21 mouse cellular contexts compared by ENCODE assay signal in genomic region chr12:104626054-104626453, GRCm38 (mm10).
DNase-seq lines count a peak whose midpoint lies in the region; ATAC-seq and TF ChIP-seq lines count a peak whose summit lies in the region.
"Had no signal": no experiment of that assay in that cellular context is flagged by ENCODE, and none has a peak within 500 bp of the region (broad histone marks: within the 10 kb centered on the region; RNA-seq: fewer than 3 reads in every experiment).

No protein-coding gene starts in this region.

- no peaks in the 10 kb centered on the region for H3K36me3 ChIP-seq in embryonic facial prominence, embryonic 13.5 days
- H3K36me3 ChIP-seq in embryonic facial prominence, embryonic 10.5 days (replicated peaks) = no peaks in the 10 kb centered on the region
- H3K36me3 ChIP-seq in embryonic facial prominence, embryonic 14.5 days (ENCODE audit: control insufficient read depth, insufficient read depth, low read length) = no peaks in the 10 kb centered on the region
- no peaks in the 10 kb centered on the region for H3K36me3 ChIP-seq in limb, embryonic 10.5 days
- H3K36me3 ChIP-seq in liver, postnatal 0 days (replicated peaks; ENCODE audit: insufficient read depth, low read length) = no peaks in the 10 kb centered on the region
- H3K36me3 ChIP-seq: forebrain, embryonic 15.5 days; G1E had no signal

- no peak for TF ChIP-seq CTCF in liver, postnatal 0 days (IDR thresholded peaks at IDR 0.05; ENCODE audit: low read depth)

- peaks cover 13% of the 10 kb centered on the region for H3K4me1 ChIP-seq in embryonic facial prominence, embryonic 13.5 days
- peaks cover 21% of the 10 kb centered on the region for H3K4me1 ChIP-seq in embryonic facial prominence, embryonic 10.5 days
- H3K4me1 ChIP-seq in embryonic facial prominence, embryonic 14.5 days (ENCODE audit: control insufficient read depth, insufficient read depth, low read length) = no peaks in the 10 kb centered on the region
- peaks cover 36% of the 10 kb centered on the region for H3K4me1 ChIP-seq in limb, embryonic 10.5 days
- H3K4me1 ChIP-seq in liver, postnatal 0 days (ENCODE audit: insufficient read depth) = no peaks in the 10 kb centered on the region
- H3K4me1 ChIP-seq: forebrain, embryonic 15.5 days had no signal

- no peak overlapping the region for H3K27ac ChIP-seq in embryonic facial prominence, embryonic 13.5 days
- no peak overlapping the region; the same call in 1 of the 2 replicates for H3K27ac ChIP-seq in embryonic facial prominence, embryonic 10.5 days (replicated peaks)
- H3K27ac ChIP-seq in embryonic facial prominence, embryonic 14.5 days (replicated peaks; ENCODE audit: low read depth, low read length) = no peak overlapping the region
- H3K27ac ChIP-seq in limb, embryonic 10.5 days = peak overlapping the region; percentile 28; the same call in 1 of the 2 replicates
- no peak overlapping the region for H3K27ac ChIP-seq in liver, postnatal 0 days (ENCODE audit: low read depth)
- H3K27ac ChIP-seq: forebrain, embryonic 13.5 days; forebrain, embryonic 15.5 days had no signal

- no peak overlapping the region for H3K4me2 ChIP-seq in embryonic facial prominence, embryonic 13.5 days
- no peak overlapping the region for H3K4me2 ChIP-seq in embryonic facial prominence, embryonic 14.5 days (ENCODE audit: low read depth, low read length)
- no peak overlapping the region for H3K4me2 ChIP-seq in liver, postnatal 0 days (ENCODE audit: low read depth, low read length)
- H3K4me2 ChIP-seq: forebrain, embryonic 13.5 days; forebrain, embryonic 15.5 days had no signal

- no peak overlapping the region for H3K9ac ChIP-seq in embryonic facial prominence, embryonic 13.5 days
- no peak overlapping the region for H3K9ac ChIP-seq in embryonic facial prominence, embryonic 14.5 days (ENCODE audit: low read depth, low read length)
- no peak overlapping the region for H3K9ac ChIP-seq in liver, postnatal 0 days (replicated peaks)
- H3K9ac ChIP-seq: forebrain, embryonic 13.5 days; forebrain, embryonic 15.5 days; forebrain, postnatal 0 days had no signal

- DNase-seq in embryonic facial prominence, embryonic 10.5 days (ENCODE audit: low spot score) = no peak
- DNase-seq in embryonic facial prominence, embryonic 14.5 days (ENCODE audit: low spot score) = peak; percentile 35
- no peak for DNase-seq in limb, embryonic 10.5 days (ENCODE audit: low spot score)
- DNase-seq in liver, postnatal 0 days = no peak
- DNase-seq: adrenal gland, adult 8-10 months; adrenal gland, postnatal 14 days; adrenal gland, postnatal 36 days; B cell, adult 2 months; cerebellum, adult 11-12 months; cerebellum, adult 2 months; cerebellum, adult 9-10 months; cerebellum, postnatal 10 days; cerebellum, postnatal 25 days; forebrain, postnatal 0 days had no signal

- ATAC-seq in embryonic facial prominence, embryonic 13.5 days (ENCODE audit: insufficient number of reproducible peaks, insufficient read depth, low FRiP score, low TSS enrichment, low read depth) = 0 out of 2 replicates have a peak, but pooled peaks have one; percentile 74
- ATAC-seq in embryonic facial prominence, embryonic 14.5 days (ENCODE audit: low read depth) = no peak
- no peak for ATAC-seq in liver, postnatal 0 days
- ATAC-seq: activated CD4-positive, CD25-positive, alpha-beta regulatory T cell, adult 4 months; CD4-positive, CD25-positive, alpha-beta regulatory T cell, adult 4 months; forebrain, embryonic 13.5 days; forebrain, embryonic 15.5 days; forebrain, postnatal 0 days; Patski had no signal

- no peaks in the 10 kb centered on the region; the same call in 1 of the 2 replicates for H3K9me3 ChIP-seq in embryonic facial prominence, embryonic 13.5 days
- no peaks in the 10 kb centered on the region for H3K9me3 ChIP-seq in embryonic facial prominence, embryonic 10.5 days
- no peaks in the 10 kb centered on the region for H3K9me3 ChIP-seq in embryonic facial prominence, embryonic 14.5 days (ENCODE audit: control insufficient read depth, low read length)
- no peaks in the 10 kb centered on the region for H3K9me3 ChIP-seq in limb, embryonic 10.5 days (replicated peaks)
- no peaks in the 10 kb centered on the region for H3K9me3 ChIP-seq in liver, postnatal 0 days (ENCODE audit: low read length)
- H3K9me3 ChIP-seq: forebrain, embryonic 13.5 days; forebrain, embryonic 15.5 days had no signal

- H3K27me3 ChIP-seq in embryonic facial prominence, embryonic 13.5 days = peaks cover 26% of the 10 kb centered on the region; the same call in 1 of the 2 replicates
- H3K27me3 ChIP-seq in embryonic facial prominence, embryonic 10.5 days (replicated peaks; ENCODE audit: low read depth, poor library complexity, severe bottlenecking) = peaks cover 11% of the 10 kb centered on the region
- H3K27me3 ChIP-seq in embryonic facial prominence, embryonic 14.5 days (replicated peaks; ENCODE audit: control insufficient read depth, insufficient read depth, low read length) = no peaks in the 10 kb centered on the region; the same call in 1 of the 2 replicates
- H3K27me3 ChIP-seq in limb, embryonic 10.5 days (ENCODE audit: low read depth, poor library complexity, severe bottlenecking) = peaks cover 41% of the 10 kb centered on the region
- no peaks in the 10 kb centered on the region for H3K27me3 ChIP-seq in liver, postnatal 0 days (ENCODE audit: insufficient read depth, low read length)
- H3K27me3 ChIP-seq: forebrain, embryonic 13.5 days; forebrain, embryonic 15.5 days had no signal

- no peak for TF ChIP-seq EP300 in liver, postnatal 0 days (IDR thresholded peaks at IDR 0.05; ENCODE audit: low read depth)

- no peak overlapping the region for H3K4me3 ChIP-seq in embryonic facial prominence, embryonic 13.5 days
- H3K4me3 ChIP-seq in embryonic facial prominence, embryonic 10.5 days = no peak overlapping the region
- H3K4me3 ChIP-seq in embryonic facial prominence, embryonic 14.5 days (ENCODE audit: low read depth, low read length) = no peak overlapping the region
- no peak overlapping the region for H3K4me3 ChIP-seq in limb, embryonic 10.5 days
- H3K4me3 ChIP-seq in liver, postnatal 0 days (ENCODE audit: low read depth, low read length) = no peak overlapping the region
- H3K4me3 ChIP-seq: forebrain, embryonic 13.5 days; forebrain, embryonic 15.5 days had no signal

- WGBS in embryonic facial prominence, embryonic 13.5 days = 81% methylated on average over 5 of the region's 5 CpGs
- WGBS in embryonic facial prominence, embryonic 10.5 days = 89% methylated on average over 5 of the region's 5 CpGs
- WGBS in embryonic facial prominence, embryonic 14.5 days = 89% methylated on average over 5 of the region's 5 CpGs
- WGBS in limb, embryonic 10.5 days = 90% methylated on average over 5 of the region's 5 CpGs
- WGBS in liver, postnatal 0 days (ENCODE audit: insufficient replicate concordance) = 64% methylated on average over 5 of the region's 5 CpGs
